Mouse (Mus musculus) cortical plate, adult 2 months (tissue): ENCODE data around the gene Dhx40.
"Not testable (repeated sequence)": the region's sequence is repeated elsewhere in the genome, so short reads cannot be mapped to it uniquely, and the experiment has no call there.

Source experiments
- CTCF ChIP-seq: fragments of 200-500 bp; IDR thresholded peaks from 2 replicates; pipeline ENCODE4 v1.5.1; 2011; ENCODE audit warnings: mild to moderate bottlenecking, control low read depth, low read length; ENCODE audit not compliant: insufficient read depth; ENCODE audit errors: extremely low read depth
- POLR2A ChIP-seq: fragments of 200-500 bp; IDR thresholded peaks from 2 replicates; pipeline ENCODE4 v1.6.1; 2011; ENCODE audit warnings: mild to moderate bottlenecking, low read length, control low read depth; ENCODE audit not compliant: insufficient read depth; ENCODE audit errors: extremely low read depth

- TF ChIP-seq CTCF, POLR2A: not testable (repeated sequence)
These were observed 6.9 kb upstream of the Dhx40 start for GRCm38 (mm10) chr11:86814481-86814880.
